Mouse (Mus musculus): Measurements from ENCODE around the gene Htra1.

The Htra1 gene

DNA sequence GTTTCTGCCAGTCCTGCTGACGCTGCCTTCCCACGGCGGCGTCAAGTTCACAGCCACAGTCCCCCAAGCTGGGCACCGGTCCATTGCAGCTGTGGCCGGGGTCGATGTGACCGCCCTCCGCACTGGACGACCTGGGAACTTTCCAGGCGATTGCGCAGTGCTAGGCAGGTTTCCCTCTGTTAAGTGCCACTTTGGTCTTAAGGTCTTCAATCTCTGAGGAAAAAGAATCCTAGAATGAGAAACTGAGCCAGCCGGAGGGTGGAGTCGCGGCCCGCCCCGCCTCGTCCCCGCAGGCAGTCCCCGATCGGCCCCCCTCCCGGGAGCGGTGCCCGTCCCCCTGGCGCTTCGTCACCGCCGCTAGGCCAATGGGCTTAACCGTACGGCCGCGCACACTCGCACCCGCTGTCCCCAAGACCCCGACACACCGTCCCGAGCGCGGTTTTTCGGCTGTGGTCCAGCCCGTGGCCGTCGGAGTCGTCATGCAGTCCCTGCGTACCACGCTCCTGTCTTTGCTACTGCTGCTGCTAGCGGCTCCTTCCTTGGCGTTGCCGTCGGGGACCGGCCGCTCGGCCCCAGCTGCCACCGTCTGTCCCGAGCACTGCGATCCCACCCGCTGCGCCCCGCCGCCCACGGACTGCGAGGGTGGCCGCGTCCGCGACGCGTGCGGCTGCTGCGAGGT is at the start of gene Htra1:
Gene Htra1, plus strand, starts transcription at position 319 of the 679 bp plus-strand sequence.
- no peak for DNase-seq (ENCODE audit: low read depth)

DNA sequence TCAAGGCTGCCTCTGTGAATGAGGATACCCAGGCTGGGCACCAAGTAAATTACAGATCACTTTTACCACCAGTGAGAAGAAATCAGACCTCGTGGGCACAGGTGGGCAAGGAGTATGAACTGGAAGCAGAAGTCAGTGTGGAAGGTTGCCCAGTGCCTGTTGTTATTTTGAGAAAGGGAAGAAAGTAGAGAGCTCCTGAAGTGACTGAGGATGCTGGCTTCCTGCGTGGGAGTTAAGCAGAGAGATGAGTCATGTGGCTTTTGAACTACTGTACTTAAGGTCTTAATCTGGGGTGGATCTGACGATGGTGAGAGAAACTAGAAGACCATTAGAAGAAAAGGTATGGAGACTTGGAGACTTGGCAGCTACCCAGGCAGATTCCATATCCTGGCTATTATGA is 49.7 kb upstream of the Htra1 start:
- no peak for DNase-seq (ENCODE audit: low read depth)

GRCm38 (mm10) chr7:130887946-130888345 is 48.0 kb upstream of the Htra1 start:
- no peak for DNase-seq (ENCODE audit: low read depth)

DNA sequence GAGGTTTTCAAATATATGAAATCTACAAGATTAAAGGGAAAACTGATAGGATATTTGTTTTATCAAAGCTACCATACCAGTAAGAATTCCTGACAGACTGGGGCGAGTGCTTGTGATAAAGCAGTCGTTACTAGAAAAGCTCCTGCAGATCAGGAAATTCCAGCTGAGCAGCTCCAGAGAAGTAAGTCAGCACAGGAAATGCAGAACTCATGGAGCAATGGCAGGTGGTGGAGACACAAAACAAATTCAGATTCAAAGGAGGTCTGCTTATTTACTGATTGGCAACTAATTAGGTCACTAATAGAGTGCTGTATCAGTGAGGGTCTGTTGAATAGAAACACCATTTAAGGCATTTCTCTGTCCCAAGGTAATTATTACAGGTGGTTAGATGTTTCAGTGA is 45.0 kb upstream of the Htra1 start:
- no peak for DNase-seq (ENCODE audit: low read depth)

DNA sequence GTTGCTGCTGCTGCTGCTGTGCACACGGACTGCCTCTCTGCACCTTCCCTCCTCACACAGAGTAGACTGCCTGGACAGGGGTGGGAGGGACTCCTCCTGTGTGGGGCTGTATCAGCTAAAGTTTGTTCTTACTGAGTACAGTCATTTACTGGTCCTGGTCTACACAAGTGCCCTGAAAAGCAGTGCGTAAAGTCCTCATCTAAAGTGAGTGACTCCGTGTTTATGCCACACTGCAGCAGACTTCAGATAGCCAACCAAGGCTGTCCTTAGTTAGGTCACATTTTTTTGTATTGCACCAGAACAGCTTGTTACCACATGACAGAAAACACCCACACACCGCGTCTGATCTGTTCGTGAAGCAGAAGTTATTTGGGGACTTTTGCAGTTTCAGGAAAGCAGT is 42.9 kb upstream of the Htra1 start:
- DNase-seq (ENCODE audit: low read depth) = no peak

DNA sequence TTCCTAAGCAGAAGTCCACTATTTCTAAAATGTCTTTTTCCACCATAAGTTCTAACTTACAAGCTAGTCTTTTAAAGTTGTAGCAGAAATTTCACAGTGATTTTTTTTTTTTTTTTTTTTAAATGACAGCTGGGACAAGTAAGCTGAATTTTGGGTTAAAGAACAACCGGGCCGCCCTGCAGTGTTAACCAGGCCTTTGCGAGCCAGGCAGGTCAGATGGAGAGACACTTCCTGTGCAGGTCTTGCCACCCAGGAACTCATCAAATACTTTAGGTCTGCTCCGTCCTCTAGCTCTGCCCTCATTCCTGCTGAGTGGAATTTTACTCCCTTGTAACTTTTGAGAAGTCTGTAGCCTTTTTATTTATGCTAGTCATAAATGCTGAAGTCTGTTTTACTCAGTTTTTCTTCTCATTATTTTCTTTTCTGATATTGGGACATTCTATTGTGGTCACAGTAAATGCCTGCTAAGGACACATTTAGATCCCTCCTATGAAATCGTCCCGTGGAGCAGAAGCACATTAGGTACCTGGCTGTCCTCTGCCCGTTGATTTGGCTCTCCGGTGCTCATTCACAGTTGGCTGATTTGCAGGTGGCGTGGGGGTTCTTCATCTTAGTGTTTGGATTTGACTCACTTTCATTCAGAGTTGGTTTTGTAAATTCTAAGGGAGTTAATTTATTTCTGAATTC is 40.8 kb upstream of the Htra1 start:
- DNase-seq (ENCODE audit: low read depth) = no peak

- no peak for DNase-seq (ENCODE audit: low read depth)
These were observed 40.3 kb upstream of the Htra1 start for GRCm38 (mm10) chr7:130895618-130895945.

- no peak for DNase-seq (ENCODE audit: low read depth)
These were observed 39.8 kb upstream of the Htra1 start for GRCm38 (mm10) chr7:130896064-130896463.

DNA sequence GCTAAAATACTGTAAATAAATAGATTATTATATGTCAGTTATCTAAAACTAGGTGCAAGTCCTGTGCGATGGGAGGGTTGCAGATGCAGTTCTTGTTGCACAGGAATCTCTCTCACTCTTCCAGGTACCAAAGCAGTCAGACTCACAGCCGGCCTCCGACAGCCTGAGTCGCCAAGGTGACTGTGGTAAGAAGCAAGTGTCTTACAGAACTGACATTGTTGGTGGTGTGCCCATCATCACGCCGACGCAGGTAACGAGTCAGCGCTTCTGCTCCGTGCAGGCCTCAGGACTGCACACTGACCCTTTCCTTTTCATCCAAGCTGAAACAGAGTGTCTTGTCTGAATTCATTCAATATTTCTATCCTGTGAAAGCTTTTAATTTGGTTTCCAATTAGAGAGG is 38.7 kb upstream of the Htra1 start:
- DNase-seq (ENCODE audit: low read depth) = no peak

DNA sequence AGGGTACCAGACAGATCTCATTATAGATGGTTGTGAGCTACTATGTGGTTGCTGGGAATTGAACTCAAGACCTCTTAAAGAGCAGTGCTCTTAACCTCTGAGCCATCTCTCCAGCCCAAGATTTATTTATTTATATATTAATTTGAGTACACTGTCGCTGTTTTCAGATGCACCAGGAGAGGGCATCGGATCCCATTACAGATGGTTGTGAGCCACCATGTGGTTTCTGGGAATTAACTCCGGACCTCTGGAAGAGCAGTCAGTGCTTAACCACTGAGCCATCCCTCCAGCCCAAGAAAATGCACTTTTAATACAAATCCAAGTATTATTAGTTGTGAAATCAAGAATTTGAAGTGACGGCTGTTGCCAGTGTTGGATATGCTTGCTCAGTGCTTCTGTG is 37.5 kb upstream of the Htra1 start:
- no peak for DNase-seq (ENCODE audit: low read depth)

GRCm38 (mm10) chr7:130900233-130900848 is 35.6 kb upstream of the Htra1 start:
- DNase-seq (ENCODE audit: low read depth) = no peak

GRCm38 (mm10) chr7:130902929-130903328 is 33.0 kb upstream of the Htra1 start:
- no peak for DNase-seq (ENCODE audit: low read depth)

- no peak for DNase-seq (ENCODE audit: low read depth)
These were observed 32.3 kb upstream of the Htra1 start for GRCm38 (mm10) chr7:130903505-130904074.

DNA sequence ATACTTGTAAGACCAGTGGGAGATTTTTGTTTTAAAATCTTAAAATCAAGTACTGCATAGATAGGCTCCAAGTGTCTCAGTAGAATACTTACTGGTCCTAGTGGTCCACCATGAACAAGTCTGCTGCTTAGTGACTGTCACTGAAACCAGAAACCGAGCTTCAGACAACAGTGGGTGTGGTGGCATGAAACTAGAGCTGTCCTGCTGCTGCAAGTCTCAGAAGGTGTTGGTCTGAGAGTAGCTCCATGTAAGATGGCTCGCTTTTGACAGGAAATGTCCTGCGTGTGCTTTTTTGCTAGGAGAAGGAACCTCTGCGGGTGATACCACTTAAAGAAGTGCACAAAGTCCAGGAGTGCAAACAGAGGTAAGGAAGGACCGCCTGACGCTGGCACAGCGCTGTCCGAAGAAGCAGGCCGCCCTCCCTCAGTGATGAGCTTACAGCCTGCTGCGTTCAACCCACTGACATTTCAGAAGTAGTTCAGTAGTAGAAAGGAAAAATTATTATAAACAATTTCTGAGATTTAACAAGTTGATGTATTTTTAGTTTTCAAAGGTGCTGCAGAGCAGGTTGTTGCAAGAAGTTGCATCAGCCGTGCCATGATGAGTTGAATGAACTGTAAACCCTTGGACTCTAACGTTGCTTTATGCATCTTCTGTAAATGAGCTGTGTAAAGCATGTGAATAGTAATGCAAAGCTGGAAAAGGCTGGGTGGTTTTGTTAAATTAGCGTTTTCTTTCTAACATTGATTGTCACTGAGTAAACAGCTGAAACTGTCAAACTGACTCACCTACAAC is 31.1 kb upstream of the Htra1 start:
- DNase-seq (ENCODE audit: low read depth) = no peak

DNA sequence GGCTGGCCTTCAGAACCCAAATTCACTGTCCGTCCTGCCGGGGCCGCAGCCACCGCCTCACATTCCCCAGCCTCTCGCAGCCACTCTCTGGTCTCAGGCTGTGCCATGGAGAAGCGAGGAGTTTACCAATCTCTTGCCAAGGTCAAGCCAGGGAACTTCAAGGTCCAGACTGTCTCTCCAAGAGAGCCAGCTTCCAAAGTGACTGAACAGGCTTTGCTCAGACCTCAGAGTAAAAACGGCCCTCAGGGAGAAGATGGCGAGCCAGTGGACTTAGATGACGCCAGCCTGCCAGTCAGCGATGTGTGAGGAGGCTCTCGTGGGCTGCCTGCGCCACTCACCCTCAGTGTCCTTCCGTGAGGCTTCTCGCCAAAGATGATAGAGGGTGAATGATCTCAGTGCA is 25.1 kb upstream of the Htra1 start:
- no peak for DNase-seq (ENCODE audit: low read depth)

GRCm38 (mm10) chr7:130914693-130915363 is 21.1 kb upstream of the Htra1 start:
- peak; percentile 61 for DNase-seq (ENCODE audit: low read depth)

DNA sequence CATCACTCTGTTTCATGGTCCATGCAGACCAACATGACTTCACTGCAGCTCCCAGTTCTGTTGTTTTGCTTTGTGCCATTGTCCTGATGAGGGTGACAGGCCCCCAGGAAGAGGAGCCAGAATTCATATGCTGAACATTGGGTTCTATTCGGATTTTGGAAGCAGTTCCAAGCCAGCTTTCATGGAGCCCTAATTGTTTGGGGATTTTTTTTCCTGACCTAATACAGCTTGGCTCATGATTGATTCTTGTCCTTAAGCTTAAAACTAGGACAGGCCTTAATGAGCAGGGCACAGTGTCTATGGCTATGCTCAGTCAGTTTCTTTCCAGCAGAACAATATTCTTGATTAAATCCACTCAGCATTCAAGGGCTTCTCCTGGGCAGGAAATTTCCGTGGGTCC is 17.7 kb upstream of the Htra1 start:
- DNase-seq (ENCODE audit: low read depth) = no peak

DNA sequence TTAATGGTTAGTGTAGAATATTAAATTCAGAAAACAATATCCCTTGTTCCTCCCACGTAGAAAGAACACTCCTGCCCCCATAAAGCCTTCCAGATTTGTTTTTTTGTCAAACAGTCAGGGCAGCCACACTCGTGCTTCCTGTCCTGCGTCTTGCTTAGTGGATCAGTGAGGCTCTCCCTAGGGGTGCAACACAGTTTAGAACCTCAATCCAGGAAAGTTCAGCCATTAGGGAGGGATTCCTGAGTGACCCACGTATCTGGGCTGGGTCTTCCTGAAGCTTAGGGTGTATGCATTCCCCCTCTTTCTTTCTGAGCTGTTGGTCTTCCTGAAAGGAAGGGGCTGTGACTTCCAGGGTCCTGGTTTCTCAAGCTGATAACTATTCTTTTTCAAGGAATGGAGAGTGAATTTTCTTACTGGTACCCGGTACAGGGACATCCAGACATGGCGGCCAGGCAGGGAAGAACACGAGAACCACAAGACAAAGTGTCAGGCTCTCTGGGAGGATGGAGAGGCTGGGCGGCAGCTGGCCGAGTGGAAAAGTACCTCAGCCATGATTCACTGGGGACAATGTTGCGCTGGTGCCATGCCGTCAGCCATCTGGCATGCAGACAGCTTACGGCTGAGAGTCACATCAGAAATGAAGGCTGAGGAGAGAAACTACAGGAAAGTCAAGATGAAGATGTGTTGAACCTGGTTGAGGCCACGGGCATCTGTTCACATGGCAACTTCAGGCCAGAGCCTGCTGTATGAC is 12.8 kb upstream of the Htra1 start:
- no peak for DNase-seq (ENCODE audit: low read depth)

GRCm38 (mm10) chr7:130930401-130930800 is 5.5 kb upstream of the Htra1 start:
- DNase-seq (ENCODE audit: low read depth) = no peak

DNA sequence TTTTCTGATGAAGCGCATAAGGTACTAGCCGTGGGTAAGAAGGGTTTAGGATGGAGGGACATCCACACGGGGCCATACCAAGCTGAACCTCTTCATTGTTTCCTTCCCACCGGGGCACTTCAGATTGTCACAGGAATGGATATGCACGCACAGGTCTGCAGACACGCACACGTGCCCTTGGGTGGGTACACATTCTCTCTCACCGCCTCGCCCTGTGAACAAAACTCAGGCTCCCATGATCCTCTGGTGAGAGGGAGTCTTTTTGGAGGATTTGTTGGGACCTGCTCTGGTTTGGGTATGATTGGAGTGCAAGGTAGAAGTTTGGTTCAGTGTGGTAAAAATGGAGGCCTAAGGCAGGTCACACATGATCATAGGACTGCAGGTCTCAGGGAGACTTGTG is 3.0 kb upstream of the Htra1 start:
- DNase-seq (ENCODE audit: low read depth) = no peak

- no peak for DNase-seq (ENCODE audit: low read depth)
These were observed 1.3 kb upstream of the Htra1 start for GRCm38 (mm10) chr7:130934654-130935053.
